ENCODE assay signal across 8 mouse cellular contexts in genomic region chr15:97195628-97196027, GRCm38 (mm10). TPM values are rescaled to one million over a fixed set of nuclear protein-coding genes. Genes with fewer than 3 reads are reported as not detected.
DNase-seq lines count a peak whose midpoint lies in the region; ATAC-seq lines count a peak whose summit lies in the region.

No protein-coding gene starts in this region.

- no peaks in the 10 kb centered on the region for H3K36me3 ChIP-seq in neural tube, embryonic 14.5 days (ENCODE audit: control insufficient read depth, insufficient read depth, low read length)

- DNase-seq in frontal cortex, adult 2 months (ENCODE audit: extremely low spot score in 1 of 2, low spot score in 1 of 2) = peak; percentile 8 to 87
- DNase-seq in frontal cortex, postnatal 25 days (ENCODE audit: low spot score in 2 of 2) = no peak
- peak; percentile 46 to 56 for DNase-seq in right cerebral cortex, postnatal 10 days (ENCODE audit: low spot score in 2 of 2)
- no peak for DNase-seq in right cerebral cortex, postnatal 14 days
- peak; percentile 49 for DNase-seq in embryo, embryonic 9.5 days (ENCODE audit: extremely low spot score)
- peak; percentile 7 for DNase-seq in large intestine, adult 2 months (ENCODE audit: low read depth, low spot score)
- DNase-seq in gastrocnemius, postnatal 10 days = no peak

- H3K4me3 ChIP-seq in neural tube, embryonic 14.5 days (ENCODE audit: low read depth, low read length) = no peak overlapping the region

- no peaks in the 10 kb centered on the region for H3K9me3 ChIP-seq in neural tube, embryonic 14.5 days (ENCODE audit: control insufficient read depth, low read length)

- 0 out of 2 replicates have a peak, but pooled peaks have one; percentile 49 for ATAC-seq in neural tube, embryonic 14.5 days (ENCODE audit: low read depth)

- H3K9ac ChIP-seq in neural tube, embryonic 14.5 days (replicated peaks; ENCODE audit: low read depth, low read length) = no peak overlapping the region

- no peaks in the 10 kb centered on the region for H3K4me1 ChIP-seq in neural tube, embryonic 14.5 days (ENCODE audit: control insufficient read depth, insufficient read depth, low read length)

- H3K4me2 ChIP-seq in neural tube, embryonic 14.5 days (ENCODE audit: low read depth, low read length) = no peak overlapping the region

- H3K27me3 ChIP-seq in neural tube, embryonic 14.5 days (ENCODE audit: control insufficient read depth, insufficient read depth, low read length) = no peaks in the 10 kb centered on the region

- no peak overlapping the region for H3K27ac ChIP-seq in neural tube, embryonic 14.5 days (ENCODE audit: low read depth, low read length)

- 0% methylated on average over 1 of the region's 1 CpGs for WGBS in large intestine, adult 2 months
- 0% methylated on average over 1 of the region's 1 CpGs for WGBS in neural tube, embryonic 14.5 days

RNA-seq across cellular contexts. Expression of gene Pced1b, which starts 51.3 kb away (rescaled TPM):
- 13.0 and 14.4 TPM in 2 replicates for polyA plus RNA-seq in frontal cortex, adult 2 months (2012; rRNA removed)
- 5.3 and 7.0 TPM in 2 replicates for polyA plus RNA-seq in large intestine, adult 2 months (2012; rRNA removed)
- polyA plus RNA-seq in neural tube, embryonic 14.5 days (2014; fragmentation: Nextera tagmentation; extraction: Ambion mirVana) = 5.5 and 6.7 TPM in 2 replicates
- 1 to 10 TPM; 4.3 to 5.6 TPM for total RNA-seq in gastrocnemius, postnatal 10 days (2021)

RNA-seq across cellular contexts. Expression of gene Amigo2, which starts 51.5 kb away (rescaled TPM):
- 10.8 and 12.1 TPM in 2 replicates for polyA plus RNA-seq in frontal cortex, adult 2 months (2012; rRNA removed)
- polyA plus RNA-seq in large intestine, adult 2 months (2012; rRNA removed) = 1.2 and 1.3 TPM in 2 replicates
- 7.3 and 8.5 TPM in 2 replicates for polyA plus RNA-seq in neural tube, embryonic 14.5 days (2014; fragmentation: Nextera tagmentation; extraction: Ambion mirVana)
- 1 to 10 TPM; 2.8 to 3.1 TPM for total RNA-seq in gastrocnemius, postnatal 10 days (2021)

Comparison
In these comparisons a context has a peak if more than half of its experiments do, and no peak if none do; other contexts are left out.
1. DNase-seq: peak in frontal cortex, adult 2 months (2 of 2), right cerebral cortex, postnatal 10 days (2 of 2), embryo, embryonic 9.5 days (single experiment) and large intestine, adult 2 months (single experiment); none in frontal cortex, postnatal 25 days (0 of 2), right cerebral cortex, postnatal 14 days (single experiment) and gastrocnemius, postnatal 10 days (single experiment).